Mouse (Mus musculus): Measurements from ENCODE around the gene Tac4. TPM values are rescaled to one million over a fixed set of nuclear protein-coding genes. Genes with fewer than 3 reads are reported as not detected.

The Tac4 gene
- total and polyA plus RNA-seq, 3 experiments, result 0.19 TPM; not detected in 2

DNA sequence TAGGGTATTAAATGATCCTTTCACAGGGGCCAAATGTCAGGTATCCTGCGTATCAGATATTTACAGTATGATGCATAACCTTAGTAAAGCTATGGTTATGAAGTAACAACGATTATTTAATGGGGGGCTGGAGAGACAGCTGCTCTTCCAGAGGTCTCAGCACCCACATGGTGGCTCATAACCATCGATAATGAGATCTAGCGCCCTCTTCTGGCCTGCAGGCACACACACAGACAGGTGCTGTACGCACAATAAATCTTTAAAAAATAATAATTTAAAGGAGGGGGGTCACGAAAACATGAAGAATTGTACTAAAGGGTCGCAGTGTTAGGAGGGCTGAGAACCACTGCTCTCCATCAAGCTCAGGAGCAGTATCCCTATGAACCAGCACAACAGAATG is 44.3 kb downstream of the Tac4 start:
- Histone ChIP-seq H3K4me1 (ENCODE audit: control insufficient read depth in 1 of 2, insufficient read depth in 2 of 2) (peaks cover 5 to 17% of the 10 kb centered on the region in 2 experiments; a peak in 3 of 4 replicates), H3K9me3 (replicated peaks; ENCODE audit: low read length) (no peaks in the 10 kb centered on the region), H3K27me3 (replicated peaks) (no peaks in the 10 kb centered on the region), H3K4me2 (ENCODE audit: insufficient read depth, low read depth, poor library complexity, severe bottlenecking) (no peak overlapping the region), H3K9ac (ENCODE audit: insufficient read depth, low read depth) (no peak overlapping the region), H3K36me3 (replicated peaks in 1 of 2; ENCODE audit: control insufficient read depth in 1 of 2, insufficient read depth in 1 of 2, low read length in 1 of 2) (peaks cover 33 to 72% of the 10 kb centered on the region in 2 experiments), H3K4me3 (replicated peaks in 1 of 3; ENCODE audit: low read depth in 2 of 3, low read length in 2 of 3, poor library complexity in 1 of 3) (no peak overlapping the region), H3K79me2 (replicated peaks; ENCODE audit: control insufficient read depth, extremely low read depth, insufficient read depth, poor library complexity, severe bottlenecking) (peaks cover 76% of the 10 kb centered on the region), H3K27ac (ENCODE audit: insufficient read depth, low read depth) (no peak overlapping the region)
- peak; percentile 37 to 46; a peak in 3 of 4 replicates for TF ChIP-seq CTCF (conservative IDR thresholded peaks at IDR 0.05 in 1 of 2, IDR thresholded peaks at IDR 0.05 in 1 of 2; ENCODE audit: low read depth in 2 of 2, low read length in 2 of 2)
- no peak; the same call in 1 of the 2 replicates for TF ChIP-seq RAD21 (IDR thresholded peaks at IDR 0.05; ENCODE audit: low read depth, low read length)
- TF ChIP-seq NRF1 (IDR thresholded peaks at IDR 0.05; ENCODE audit: low read depth, low read length), result no peak
- TF ChIP-seq SMC3 (IDR thresholded peaks at IDR 0.05; ENCODE audit: low read depth, low read length), result peak; percentile 6; the same call in 1 of the 2 replicates
- dilution Hi-C loops (cut with MboI; ENCODE audit: extremely low pct_ligation_motif_present, extremely low pct_unique_long_range_greater_than_20kb, low sequenced_read_pairs) (no loop called here), in situ Hi-C loops (cut with MboI; ENCODE audit: low pct_ligation_motif_present, low pct_unique_long_range_greater_than_20kb, low sequenced_read_pairs) (no loop called here)
- peak; percentile 15 for DNase-seq (ENCODE audit: extremely low read depth)

DNA sequence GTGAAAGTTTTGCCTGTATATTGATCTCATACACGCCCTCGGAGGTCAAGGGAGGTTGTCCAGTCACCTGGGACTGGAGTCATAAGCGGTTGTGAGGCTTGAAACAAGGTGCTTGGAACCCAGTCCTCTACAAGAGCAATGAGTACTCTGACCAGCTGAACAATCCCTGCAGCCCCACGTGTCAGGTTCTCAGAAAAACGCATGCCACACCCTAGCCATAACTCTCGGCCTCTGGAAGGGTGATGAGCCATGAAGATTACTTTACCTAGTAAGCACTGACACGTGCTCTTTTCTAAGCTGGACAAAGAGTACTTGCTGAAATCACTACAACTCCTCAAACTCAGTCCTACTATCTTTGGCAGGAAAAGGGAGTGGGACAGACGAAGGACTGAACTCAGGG is 46.2 kb downstream of the Tac4 start:
- dilution Hi-C loops (cut with MboI; ENCODE audit: extremely low pct_ligation_motif_present, extremely low pct_unique_long_range_greater_than_20kb, low sequenced_read_pairs), result no loop called here

DNA sequence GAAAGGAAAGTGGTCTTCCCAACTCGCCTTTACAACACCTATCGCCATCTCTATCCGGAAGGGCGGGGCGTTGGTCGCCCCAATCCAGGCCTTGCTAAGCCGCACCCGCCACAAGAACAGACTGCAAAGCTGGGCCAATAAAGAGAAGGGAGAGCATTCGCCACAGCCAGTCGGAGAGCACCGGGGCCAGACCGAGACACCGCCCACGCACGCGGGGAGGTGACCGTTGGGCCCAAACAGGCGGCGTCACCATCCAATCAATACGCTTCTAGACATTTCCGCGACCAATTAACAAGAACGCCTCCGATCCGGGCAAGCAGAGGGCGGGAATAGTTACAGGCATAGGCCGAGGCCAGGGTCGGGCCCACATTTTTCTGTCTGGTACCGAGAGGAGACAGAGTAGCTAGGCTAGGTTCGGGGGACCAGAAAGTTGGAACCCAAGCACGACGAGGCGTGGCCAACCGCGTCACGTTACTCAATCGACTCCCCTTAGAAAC is 48.2 kb downstream of the Tac4 start:
- Histone ChIP-seq H3K36me3 (replicated peaks in 1 of 2; ENCODE audit: control insufficient read depth in 1 of 2, insufficient read depth in 1 of 2, low read length in 1 of 2) (peaks cover 10 to 33% of the 10 kb centered on the region in 2 experiments), H3K4me3 (replicated peaks in 1 of 3; ENCODE audit: low read depth in 2 of 3, low read length in 2 of 3, poor library complexity in 1 of 3) (peak overlapping the region; percentile 85 to 100 (median 92)), H3K9ac (ENCODE audit: insufficient read depth, low read depth) (peak overlapping the region; percentile 100), H3K27ac (ENCODE audit: insufficient read depth, low read depth) (peak overlapping the region; percentile 87), H3K9me3 (replicated peaks; ENCODE audit: low read length) (no peaks in the 10 kb centered on the region), H3K4me2 (ENCODE audit: insufficient read depth, low read depth, poor library complexity, severe bottlenecking) (peak overlapping the region; percentile 97; the same call in 1 of the 2 replicates), H3K27me3 (replicated peaks) (no peaks in the 10 kb centered on the region), H3K4me1 (ENCODE audit: control insufficient read depth in 1 of 2, insufficient read depth in 2 of 2) (peaks cover 5 to 27% of the 10 kb centered on the region in 2 experiments; a peak in 3 of 4 replicates), H3K79me2 (replicated peaks; ENCODE audit: control insufficient read depth, extremely low read depth, insufficient read depth, poor library complexity, severe bottlenecking) (peaks cover 45% of the 10 kb centered on the region)
- in situ Hi-C loops (cut with MboI; ENCODE audit: low pct_ligation_motif_present, low pct_unique_long_range_greater_than_20kb, low sequenced_read_pairs) (no loop called here), dilution Hi-C loops (cut with MboI; ENCODE audit: extremely low pct_ligation_motif_present, extremely low pct_unique_long_range_greater_than_20kb, low sequenced_read_pairs) (no loop called here)
- peak; percentile 99 for DNase-seq (ENCODE audit: extremely low read depth)
- TF ChIP-seq ETS1 (conservative IDR thresholded peaks at IDR 0.05; ENCODE audit: low read depth, low read length) (no peak), NELFE (IDR thresholded peaks at IDR 0.05; ENCODE audit: low read depth, low read length) (peak; percentile 98), HCFC1 (IDR thresholded peaks at IDR 0.05; ENCODE audit: low read depth, low read length) (no peak), EP300 (IDR thresholded peaks at IDR 0.05; ENCODE audit: low read length) (no peak), UBTF (IDR thresholded peaks at IDR 0.05; ENCODE audit: low read depth, low read length) (peak; percentile 51; the same call in 1 of the 2 replicates), MAFK (IDR thresholded peaks at IDR 0.05; ENCODE audit: insufficient replicate concordance, low read length) (no peak), SMC3 (IDR thresholded peaks at IDR 0.05; ENCODE audit: low read depth, low read length) (no peak), USF2 (conservative IDR thresholded peaks at IDR 0.05; ENCODE audit: low read depth, low read length) (no peak), KAT2A (IDR thresholded peaks at IDR 0.05; ENCODE audit: insufficient replicate concordance, low read length) (no peak), MEF2A (IDR thresholded peaks at IDR 0.05; ENCODE audit: borderline replicate concordance, low read depth, low read length) (no peak), PAX5 (IDR thresholded peaks at IDR 0.05; ENCODE audit: low read length) (no peak), JUN (IDR thresholded peaks at IDR 0.05; ENCODE audit: insufficient read depth, low read depth, low read length) (no peak), E2F4 (IDR thresholded peaks at IDR 0.05; ENCODE audit: insufficient replicate concordance, low read depth, low read length) (peak; percentile 92; the same call in 1 of the 2 replicates), CHD1 (IDR thresholded peaks at IDR 0.05; ENCODE audit: low read depth, low read length) (no peak)

More for the DNA sequence above, 46.2 kb downstream of the Tac4 start:
- Histone ChIP-seq H3K36me3 (replicated peaks in 1 of 2; ENCODE audit: control insufficient read depth in 1 of 2, insufficient read depth in 1 of 2, low read length in 1 of 2) (peaks cover 21 to 54% of the 10 kb centered on the region in 2 experiments), H3K27ac (ENCODE audit: insufficient read depth, low read depth) (no peak overlapping the region), H3K4me2 (ENCODE audit: insufficient read depth, low read depth, poor library complexity, severe bottlenecking) (peak overlapping the region; percentile 25; the same call in 1 of the 2 replicates), H3K9ac (ENCODE audit: insufficient read depth, low read depth) (no peak overlapping the region), H3K9me3 (replicated peaks; ENCODE audit: low read length) (no peaks in the 10 kb centered on the region), H3K4me3 (replicated peaks in 1 of 3; ENCODE audit: low read depth in 2 of 3, low read length in 2 of 3, poor library complexity in 1 of 3) (no peak overlapping the region), H3K27me3 (replicated peaks) (no peaks in the 10 kb centered on the region), H3K4me1 (ENCODE audit: control insufficient read depth in 1 of 2, insufficient read depth in 2 of 2) (peaks cover 5 to 27% of the 10 kb centered on the region in 2 experiments; a peak in 3 of 4 replicates), H3K79me2 (replicated peaks; ENCODE audit: control insufficient read depth, extremely low read depth, insufficient read depth, poor library complexity, severe bottlenecking) (peaks cover 65% of the 10 kb centered on the region)
- no peak for TF ChIP-seq POLR2A (IDR thresholded peaks at IDR 0.05; ENCODE audit: low read depth, low read length)
- no peak for TF ChIP-seq MEF2A (IDR thresholded peaks at IDR 0.05; ENCODE audit: borderline replicate concordance, low read depth, low read length)
- no peak for TF ChIP-seq IRF4 (IDR thresholded peaks at IDR 0.05; ENCODE audit: low read depth, low read length)
- no peak for TF ChIP-seq POLR2AphosphoS2 (IDR thresholded peaks at IDR 0.05; ENCODE audit: low read depth, low read length)
- no peak for TF ChIP-seq MAFK (IDR thresholded peaks at IDR 0.05; ENCODE audit: insufficient replicate concordance, low read length)
- no peak for TF ChIP-seq E2F4 (IDR thresholded peaks at IDR 0.05; ENCODE audit: insufficient replicate concordance, low read depth, low read length)
- no peak for TF ChIP-seq BHLHE40 (IDR thresholded peaks at IDR 0.05; ENCODE audit: low read depth, low read length)
- no peak for TF ChIP-seq MAX (IDR thresholded peaks at IDR 0.05; ENCODE audit: low read length)
- TF ChIP-seq MAZ (IDR thresholded peaks at IDR 0.05; ENCODE audit: low read depth, low read length), result no peak
- no peak for TF ChIP-seq GABPA (IDR thresholded peaks at IDR 0.05; ENCODE audit: insufficient replicate concordance, low read depth, low read length)
- TF ChIP-seq NRF1 (IDR thresholded peaks at IDR 0.05; ENCODE audit: low read depth, low read length), result no peak
- no peak for TF ChIP-seq RCOR1 (conservative IDR thresholded peaks at IDR 0.05; ENCODE audit: low read depth, low read length)
- no peak for TF ChIP-seq NELFE (IDR thresholded peaks at IDR 0.05; ENCODE audit: low read depth, low read length)
- no peak for TF ChIP-seq UBTF (IDR thresholded peaks at IDR 0.05; ENCODE audit: low read depth, low read length)
- no peak for TF ChIP-seq JUND (conservative IDR thresholded peaks at IDR 0.05; ENCODE audit: low read depth, low read length)
- no peak for TF ChIP-seq MYC (IDR thresholded peaks at IDR 0.05; ENCODE audit: low read depth, low read length)
- TF ChIP-seq EP300 (IDR thresholded peaks at IDR 0.05; ENCODE audit: low read length), result no peak
- TF ChIP-seq TCF12 (IDR thresholded peaks at IDR 0.05; ENCODE audit: low read depth, low read length), result no peak
- TF ChIP-seq SIN3A (IDR thresholded peaks at IDR 0.05; ENCODE audit: low read length), result no peak
- no peak for TF ChIP-seq ZKSCAN1 (IDR thresholded peaks at IDR 0.05; ENCODE audit: borderline replicate concordance, low read depth, low read length)
- in situ Hi-C loops (cut with MboI; ENCODE audit: low pct_ligation_motif_present, low pct_unique_long_range_greater_than_20kb, low sequenced_read_pairs), result no loop called here
- DNase-seq (ENCODE audit: extremely low read depth), result no peak
